Mouse (Mus musculus) liver, embryonic 14.5 days (tissue): ENCODE measurements around the gene Fam131b.

Source experiments
- CTCF ChIP-seq: IDR thresholded peaks from 2 replicates; pipeline ENCODE4 v1.5.1; 2016; ENCODE audit warnings: antibody characterized with exemption, low read depth, control low read depth
- EP300 ChIP-seq: IDR thresholded peaks from 2 replicates; pipeline ENCODE4 v1.6.1; 2016; ENCODE audit warnings: antibody characterized with exemption, low read depth

DNA sequence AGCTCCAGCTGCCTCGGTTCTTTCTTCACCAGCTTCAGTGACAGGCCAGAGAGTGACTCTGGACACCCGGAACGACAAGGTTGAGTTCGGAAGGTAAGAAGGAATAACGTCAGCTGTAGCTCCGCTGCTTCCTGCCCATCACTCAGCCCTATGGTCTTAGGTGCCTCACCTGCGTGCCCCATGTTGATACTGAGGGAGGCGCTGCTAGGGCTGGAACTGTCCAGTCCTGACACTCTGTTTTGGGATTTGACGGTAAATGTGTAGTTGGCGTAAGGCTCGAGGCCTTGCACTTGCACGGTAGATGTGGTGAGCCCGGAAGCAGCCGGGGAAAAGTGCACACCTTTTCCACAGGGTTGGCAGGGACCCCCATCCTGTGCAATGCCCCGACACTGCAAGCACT lies 40.2 kb upstream of the Fam131b start:
- TF ChIP-seq CTCF (no peak), EP300 (no peak)
